In genomic region chr11:79094727-79095126, GRCm38 (mm10) we compare ENCODE assay signal across 8 mouse cellular contexts.
DNase-seq lines count a peak whose midpoint lies in the region.

No protein-coding gene starts in this region.

- DNase-seq in urinary bladder, postnatal 14 days (ENCODE audit: low spot score): peak; percentile 55
- no peak for DNase-seq in urinary bladder, postnatal 25 days (ENCODE audit: low spot score)
- DNase-seq in heart, adult 9 months (ENCODE audit: low spot score in 2 of 2): peak; percentile 83 to 85
- peak; percentile 36 to 41 for DNase-seq in kidney, adult 8-10 months
- peak; percentile 60 for DNase-seq in lung, postnatal 14 days
- DNase-seq in spleen, postnatal 14 days (ENCODE audit: low spot score in 2 of 2): no peak
- DNase-seq in cerebellum, postnatal 4 days (ENCODE audit: low spot score in 2 of 2): no peak
- DNase-seq in c-Kit-positive CD71-positive TER-119-positive erythroid progenitor cells, embryonic 14.5 days (ENCODE audit: low spot score): no peak

Comparison
In these comparisons a context has a peak if more than half of its experiments do, and no peak if none do; other contexts are left out.
1. DNase-seq: peak in urinary bladder, postnatal 14 days (single experiment), heart, adult 9 months (2 of 2), kidney, adult 8-10 months (2 of 2) and lung, postnatal 14 days (single experiment); none in urinary bladder, postnatal 25 days (single experiment), spleen, postnatal 14 days (0 of 2), cerebellum, postnatal 4 days (0 of 2) and c-Kit-positive CD71-positive TER-119-positive erythroid progenitor cells, embryonic 14.5 days (single experiment).